Mouse (Mus musculus) ES-CJ7 (cell line): ENCODE results near the gene Pex19.

Source experiments
- DNase-seq: peaks from one replicate; pipeline ENCODE4 v3.0.0; 2011; ENCODE audit warnings: low read depth, low spot score

Pex19 gene

DNA sequence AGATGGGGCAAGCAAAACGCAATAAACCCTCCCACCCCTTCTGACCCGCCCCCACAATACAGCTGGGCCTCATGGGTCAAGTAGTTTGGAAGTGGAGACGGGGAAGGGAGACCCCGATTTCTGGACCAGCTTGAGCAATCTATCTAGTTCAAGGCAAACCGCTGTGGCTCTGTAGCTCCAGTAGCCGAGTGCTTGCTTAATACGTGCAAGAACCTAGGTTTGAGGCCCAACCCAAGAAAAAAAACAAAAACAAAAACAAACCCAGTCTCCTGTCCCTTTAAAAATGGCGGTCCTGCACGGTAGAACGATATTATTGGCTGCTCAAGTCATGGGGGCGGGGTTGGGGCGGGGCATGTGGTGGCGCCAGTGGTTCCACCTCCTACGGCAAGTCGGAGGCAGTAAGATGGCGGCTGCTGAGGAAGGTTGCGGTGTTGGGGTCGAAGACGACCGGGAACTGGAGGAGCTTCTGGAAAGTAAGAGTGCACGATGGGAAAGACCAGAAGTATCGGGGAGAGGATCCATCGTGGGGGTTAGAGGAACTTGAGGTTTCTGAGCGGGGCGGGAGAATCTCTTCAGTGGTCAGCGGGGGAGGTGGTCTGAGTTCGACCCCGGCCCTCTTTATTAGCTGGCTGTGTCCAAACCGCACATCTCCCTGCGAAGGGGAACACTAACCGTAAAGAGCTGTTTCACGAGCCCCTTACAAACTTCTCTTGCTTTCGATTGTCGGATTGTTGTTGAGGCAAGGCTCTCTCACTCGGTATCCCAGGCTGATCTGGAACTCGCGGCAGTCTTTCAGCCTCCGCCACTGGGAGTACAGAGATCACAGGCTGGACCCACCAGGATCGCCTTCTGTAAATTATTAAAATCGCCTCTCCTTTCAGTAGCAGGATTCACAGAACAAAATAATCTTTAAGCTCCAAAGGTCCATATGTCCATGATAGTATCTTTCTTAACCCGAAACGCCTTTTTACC is at the start of gene Pex19:
Gene Pex19 (plus strand): TSS at position 380 of the 972 bp plus-strand sequence.
- peak; percentile 97 for DNase-seq

DNA sequence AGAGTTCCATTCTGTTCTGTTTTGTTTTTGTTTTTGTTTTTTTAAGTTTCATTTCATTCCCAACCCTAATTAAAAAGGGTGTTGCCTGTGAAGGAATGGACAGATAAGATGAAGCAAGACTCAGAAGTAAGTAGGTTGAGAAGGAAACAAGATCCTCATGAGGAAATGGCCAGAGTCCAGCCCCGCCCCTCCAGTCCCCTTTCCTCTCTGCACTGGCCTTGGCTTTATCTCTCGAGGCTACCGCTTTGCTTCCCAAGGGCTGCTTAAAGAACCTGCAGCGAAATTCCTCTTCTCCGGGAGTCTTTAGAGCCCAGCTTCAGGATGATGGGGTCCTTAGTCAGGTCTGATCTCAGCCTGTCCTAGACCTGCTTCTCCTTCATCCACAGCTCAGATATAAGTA is 48.6 kb upstream of the Pex19 start:
- DNase-seq = no peak

DNA sequence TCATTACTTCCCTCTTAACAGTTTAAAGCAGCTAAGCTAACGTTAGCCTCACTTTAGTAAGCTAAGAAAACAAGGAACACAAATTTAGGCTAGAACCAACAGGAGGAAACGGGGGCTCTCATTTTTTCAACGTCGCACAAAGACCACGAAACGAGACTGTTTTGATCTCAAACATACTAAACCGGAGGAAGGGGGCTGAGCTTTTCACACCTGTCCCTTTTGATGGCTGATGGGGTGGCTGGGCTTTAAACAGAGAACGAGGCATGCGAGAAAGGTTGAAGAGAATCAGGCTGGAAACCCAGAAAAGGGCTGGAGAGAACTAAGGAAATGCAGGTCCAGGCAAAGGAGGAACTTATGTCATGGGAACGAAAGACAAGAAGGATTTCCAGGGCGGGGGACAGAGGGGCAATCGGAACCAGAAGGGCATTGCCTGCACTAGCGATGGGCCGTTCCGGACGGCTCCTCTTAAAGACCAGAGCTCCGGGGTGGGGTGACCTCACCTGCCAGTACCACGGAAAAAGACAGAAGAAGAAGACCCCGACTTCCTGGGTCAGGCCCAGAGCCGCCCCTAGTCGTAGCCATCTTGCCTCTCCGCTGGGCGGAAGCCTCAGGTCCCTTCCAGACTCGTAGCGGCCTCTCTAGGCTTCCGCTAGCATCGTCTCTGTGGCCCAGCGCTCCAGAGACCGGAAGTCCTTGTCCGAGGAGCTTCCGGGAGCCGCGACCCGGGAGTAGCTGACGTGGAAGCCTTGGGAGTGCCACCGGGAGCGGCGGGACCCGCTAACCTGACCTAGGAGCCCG is 44.3 kb upstream of the Pex19 start, which contains the start of the genes Copa and Ncstn:
Gene Copa (plus strand): TSS at position 429 of the 798 bp plus-strand sequence.
Gene Ncstn (minus strand): TSS at position 695 of the 798 bp plus-strand sequence.
- peak; percentile 96 for DNase-seq

DNA sequence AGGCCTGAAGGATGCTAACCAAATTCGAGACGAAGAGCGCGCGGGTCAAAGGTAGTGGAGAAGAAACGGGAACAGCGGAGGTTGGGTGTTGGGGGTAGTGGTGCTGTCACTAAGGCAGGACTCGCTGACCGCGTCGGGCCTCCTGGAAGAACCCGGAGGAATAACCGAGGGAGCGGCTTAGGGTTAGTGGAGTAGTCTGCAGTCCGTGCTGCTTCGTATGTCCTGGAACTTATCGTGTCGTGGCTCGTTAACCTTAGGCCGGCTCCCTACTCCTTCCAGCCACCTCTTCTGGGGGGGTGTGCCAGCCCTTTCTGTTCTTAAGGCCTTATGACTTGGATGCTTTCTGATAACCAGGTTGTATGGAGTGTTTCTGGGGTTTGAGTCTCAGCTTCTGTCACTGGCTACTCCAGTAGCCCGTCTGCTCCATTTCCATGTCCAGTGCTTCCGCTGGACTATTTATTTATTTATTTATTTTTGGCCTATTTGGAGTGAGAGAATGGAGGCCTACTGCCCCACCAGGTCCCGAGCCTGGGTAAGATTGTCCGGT is 43.6 kb upstream of the Pex19 start:
- no peak for DNase-seq

DNA sequence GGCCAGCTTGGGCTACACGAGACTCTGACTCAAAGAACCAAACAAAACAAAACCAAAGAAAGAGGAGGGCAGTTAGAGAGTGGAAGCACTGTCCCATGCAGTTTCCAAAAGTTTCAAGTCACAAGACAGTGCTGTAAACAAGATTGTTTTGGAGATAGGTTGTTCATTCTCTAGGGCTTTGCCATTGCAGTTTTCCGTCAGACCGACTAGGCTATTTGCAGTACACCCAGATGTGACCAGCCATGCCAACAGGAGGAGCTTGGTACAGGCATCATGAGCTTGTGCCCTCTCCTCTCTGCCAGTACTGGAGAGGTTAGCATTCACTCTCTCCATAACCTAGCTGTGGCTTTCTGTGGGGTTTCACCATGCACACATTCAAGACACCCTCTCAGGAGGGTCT is 33.0 kb upstream of the Pex19 start:
- DNase-seq = no peak

DNA sequence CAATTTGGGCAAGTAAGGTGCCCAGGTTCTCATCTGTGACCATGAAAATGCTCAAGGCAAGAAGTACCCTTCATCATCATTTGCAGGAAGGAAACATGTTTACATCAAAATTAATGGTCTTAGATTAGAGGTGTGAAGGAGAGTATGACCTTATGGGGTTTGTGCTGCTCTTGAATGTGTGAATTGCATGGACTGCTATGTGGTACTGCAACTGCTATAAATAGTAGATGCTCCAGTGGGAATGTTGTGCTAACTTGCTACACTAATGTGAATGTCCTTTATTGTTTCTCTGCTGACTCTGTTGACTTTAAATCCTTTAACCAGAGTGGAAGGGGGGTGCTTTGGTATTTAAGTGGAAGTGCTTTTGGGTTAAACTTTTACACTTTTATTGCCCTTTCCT is 32.3 kb upstream of the Pex19 start:
- no peak for DNase-seq

DNA sequence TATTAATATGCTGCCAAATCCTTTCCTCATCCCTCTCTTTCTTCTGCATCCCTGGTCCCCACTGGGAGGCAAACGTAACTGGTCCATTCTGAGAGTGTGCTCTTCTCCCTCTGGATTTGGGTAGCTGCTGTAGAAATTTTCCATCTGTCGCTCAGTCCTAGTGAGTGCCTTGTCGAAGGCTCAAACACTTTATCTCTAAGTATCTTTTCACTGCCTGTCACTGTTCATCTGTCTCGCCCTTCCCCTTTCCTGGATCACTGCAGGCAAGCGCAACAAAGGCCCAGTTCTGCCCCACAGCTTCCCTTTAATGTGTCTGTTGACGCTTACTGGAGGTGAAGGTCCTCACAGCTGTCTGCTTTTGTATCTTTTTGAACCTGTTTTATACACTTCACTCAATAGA is 31.4 kb upstream of the Pex19 start:
- no peak for DNase-seq

DNA sequence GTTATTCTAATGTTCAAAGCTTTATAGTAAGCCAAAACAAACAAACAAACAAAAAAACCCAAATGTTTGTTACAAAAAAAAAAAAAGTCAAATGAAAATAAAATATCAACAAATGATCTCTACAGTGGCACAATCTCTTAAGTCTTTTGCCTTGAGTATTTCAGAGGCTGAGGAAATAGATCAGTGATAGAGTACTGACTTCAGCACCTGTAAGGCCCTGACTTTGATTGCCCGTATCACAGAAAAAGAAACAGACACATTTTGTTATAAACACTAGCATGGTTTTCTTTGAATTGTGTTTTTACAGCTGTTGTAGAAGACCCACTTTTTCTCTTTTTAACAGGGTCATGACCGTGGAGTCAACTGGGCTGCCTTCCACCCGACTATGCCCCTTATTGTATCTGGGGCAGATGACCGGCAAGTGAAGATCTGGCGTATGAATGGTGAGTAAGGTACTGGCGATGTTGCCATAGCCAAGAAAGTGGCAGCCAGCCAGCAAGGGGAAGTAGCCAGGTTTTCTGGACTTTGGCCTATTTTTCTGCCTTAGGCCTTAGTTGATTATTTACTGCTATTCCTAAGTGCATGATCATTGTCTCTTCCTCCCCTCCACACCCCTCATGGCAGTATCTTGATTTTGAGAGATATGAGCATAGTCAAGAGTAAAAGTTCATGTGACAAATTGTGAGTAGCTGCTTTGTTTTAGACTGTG is 27.1 kb upstream of the Pex19 start:
- DNase-seq = no peak

DNA sequence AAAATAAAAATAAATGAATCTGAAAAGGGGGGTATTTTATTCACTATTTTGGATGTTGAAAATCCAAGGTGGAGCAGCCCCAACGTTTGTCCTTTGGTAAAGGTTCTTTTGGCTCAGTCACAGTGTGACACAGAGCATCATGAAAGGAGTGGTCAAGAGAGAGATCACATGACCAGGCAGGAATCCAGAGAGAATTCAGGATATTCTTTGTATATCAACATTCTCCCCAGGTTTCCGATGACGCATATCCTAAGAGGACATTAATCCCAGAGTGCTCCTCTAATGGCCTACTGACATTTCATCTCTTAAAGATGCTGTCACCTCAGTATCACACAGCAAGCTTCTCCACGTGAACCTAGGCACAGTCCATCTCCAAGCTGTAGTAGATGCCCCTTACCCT is 22.9 kb upstream of the Pex19 start:
- DNase-seq = no peak

DNA sequence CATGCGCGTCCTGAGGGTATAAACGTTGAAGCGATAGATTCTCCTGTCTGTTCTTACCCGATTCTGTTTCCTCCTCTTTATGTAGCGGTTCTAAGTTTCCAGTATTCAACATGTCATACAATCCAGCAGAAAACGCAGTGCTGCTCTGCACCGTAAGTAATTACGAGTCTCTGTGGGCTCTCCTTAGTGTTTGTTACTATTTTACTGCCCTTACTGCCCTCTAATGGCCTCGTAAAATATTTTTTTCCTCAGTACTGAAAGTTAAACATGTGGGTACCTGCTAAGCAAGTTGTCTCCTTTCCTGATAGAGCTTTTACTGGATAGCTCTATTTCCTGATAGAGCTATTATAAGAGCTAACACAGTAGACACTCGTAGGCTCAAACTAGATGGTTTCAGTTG is 21.5 kb upstream of the Pex19 start:
- no peak for DNase-seq

DNA sequence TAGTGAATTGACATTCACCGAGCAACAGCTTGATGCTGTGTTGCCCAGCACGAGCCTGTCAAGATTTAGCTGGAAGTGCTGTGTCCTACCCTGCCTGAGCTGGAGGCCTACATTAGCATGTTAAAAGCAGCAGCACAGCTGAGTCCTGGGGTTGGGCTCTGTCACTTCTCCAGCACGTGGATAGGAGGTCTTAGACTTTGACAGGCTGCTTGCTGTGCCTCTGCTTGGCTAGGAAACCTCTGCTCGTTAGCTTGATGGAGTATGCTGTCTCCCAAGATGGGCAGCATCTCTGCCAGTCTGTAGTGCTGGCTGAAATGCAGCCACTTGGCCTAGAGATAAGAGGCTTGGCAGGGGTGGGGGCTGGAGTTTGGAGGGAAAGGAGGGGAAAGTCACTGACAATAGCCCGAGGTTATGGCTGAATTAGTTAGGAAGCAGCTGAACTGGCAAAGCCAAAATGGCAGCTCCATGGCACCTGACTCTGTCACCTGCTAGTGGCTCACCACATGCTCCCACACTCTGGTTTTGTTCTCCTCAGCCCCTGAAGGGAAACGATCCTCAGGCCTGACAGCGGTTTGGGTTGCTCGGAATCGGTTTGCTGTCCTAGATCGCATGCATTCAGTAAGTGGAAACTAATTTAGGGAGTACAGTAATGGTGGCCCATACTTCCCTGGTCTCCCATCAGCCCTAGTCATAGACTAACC is 18.6 kb upstream of the Pex19 start:
- peak; percentile 55 for DNase-seq

DNA sequence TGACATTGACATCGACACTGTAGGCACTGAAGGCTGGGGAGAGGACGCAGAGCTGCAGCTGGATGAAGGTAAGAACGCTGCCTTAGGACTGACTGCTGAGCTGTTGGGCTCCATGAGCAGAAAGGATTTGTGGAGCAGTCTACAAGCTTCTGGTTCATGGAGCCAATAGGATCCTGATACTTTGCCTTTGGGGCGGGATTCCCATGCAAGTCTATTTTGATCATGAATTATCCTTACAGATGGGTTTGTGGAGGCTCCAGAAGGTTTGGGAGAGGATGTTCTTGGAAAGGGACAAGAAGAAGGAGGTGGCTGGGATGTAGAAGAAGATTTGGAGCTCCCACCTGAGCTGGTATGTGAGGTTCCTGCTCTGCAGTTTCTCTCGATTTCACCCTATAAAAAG is 9.6 kb upstream of the Pex19 start:
- no peak for DNase-seq

DNA sequence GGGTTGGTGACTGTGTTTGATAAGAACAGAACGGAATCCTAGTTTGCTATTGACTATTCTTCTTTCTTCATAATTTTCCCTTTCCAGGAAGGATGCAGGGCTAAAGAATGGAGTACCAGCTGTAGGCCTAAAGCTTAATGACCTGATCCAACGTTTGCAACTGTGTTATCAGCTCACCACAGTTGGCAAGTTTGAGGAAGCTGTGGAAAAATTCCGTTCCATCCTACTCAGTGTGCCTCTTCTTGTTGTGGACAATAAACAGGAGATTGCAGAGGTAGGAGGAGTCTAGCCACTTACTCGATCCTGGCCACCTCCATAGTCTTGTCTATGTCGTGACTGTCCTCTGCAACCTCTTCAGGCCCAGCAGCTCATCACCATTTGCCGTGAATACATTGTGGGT is 7.5 kb upstream of the Pex19 start:
- no peak for DNase-seq

DNA sequence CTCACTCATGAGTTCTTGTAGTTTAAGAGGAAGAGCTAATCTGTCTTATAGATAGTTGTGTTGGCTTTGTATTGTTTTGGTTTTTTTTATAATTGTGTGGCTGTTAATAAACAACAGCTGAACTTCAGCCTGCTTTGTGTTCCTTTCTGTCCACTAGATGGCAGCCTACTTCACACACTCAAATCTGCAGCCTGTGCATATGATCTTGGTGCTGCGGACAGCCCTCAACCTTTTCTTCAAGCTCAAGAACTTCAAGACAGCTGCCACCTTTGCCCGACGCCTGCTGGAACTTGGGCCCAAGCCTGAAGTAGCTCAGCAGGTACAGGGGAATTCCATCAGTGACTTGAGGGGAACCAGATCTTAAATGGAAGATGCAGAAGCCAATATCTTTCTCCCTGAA is 6.8 kb upstream of the Pex19 start:
- peak; percentile 86 for DNase-seq

DNA sequence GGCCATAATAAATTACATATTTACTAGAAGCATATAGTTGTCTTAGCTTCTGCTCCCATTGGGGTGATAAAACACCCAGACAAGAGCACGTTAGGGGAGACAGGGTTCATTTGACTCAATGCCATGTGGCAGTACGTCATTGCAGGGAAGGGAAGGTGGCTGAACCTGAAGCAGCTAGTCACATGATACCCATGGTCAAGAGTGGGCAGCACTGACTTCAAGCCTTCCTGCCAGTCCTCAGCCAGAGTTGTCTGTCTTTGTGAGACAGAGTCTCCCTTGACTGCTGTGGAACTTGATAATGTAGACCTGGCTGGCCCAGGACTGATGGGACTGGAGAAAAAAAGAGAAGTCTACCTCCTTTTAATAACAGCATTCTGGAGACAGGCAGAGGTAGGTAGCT is 3.9 kb upstream of the Pex19 start:
- no peak for DNase-seq

DNA sequence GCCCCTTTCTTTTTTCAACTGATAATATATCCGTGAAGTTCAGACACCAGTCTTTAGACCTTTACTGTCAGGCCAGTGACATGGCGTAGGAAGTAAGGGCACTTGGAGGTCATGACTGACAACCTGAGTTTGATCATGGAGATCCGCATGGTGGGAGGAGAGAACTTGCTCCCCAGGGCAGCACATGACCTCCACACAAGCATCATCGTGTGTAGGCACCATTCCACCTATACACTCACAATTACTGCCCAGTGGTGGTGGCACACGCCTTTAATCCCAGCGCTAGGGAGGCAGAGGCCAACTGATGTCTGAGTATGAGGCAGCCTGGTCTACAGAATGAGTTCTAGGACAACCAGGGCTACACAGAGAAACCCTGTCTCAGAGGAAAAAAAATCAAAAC is 2.0 kb upstream of the Pex19 start:
- DNase-seq = no peak

DNA sequence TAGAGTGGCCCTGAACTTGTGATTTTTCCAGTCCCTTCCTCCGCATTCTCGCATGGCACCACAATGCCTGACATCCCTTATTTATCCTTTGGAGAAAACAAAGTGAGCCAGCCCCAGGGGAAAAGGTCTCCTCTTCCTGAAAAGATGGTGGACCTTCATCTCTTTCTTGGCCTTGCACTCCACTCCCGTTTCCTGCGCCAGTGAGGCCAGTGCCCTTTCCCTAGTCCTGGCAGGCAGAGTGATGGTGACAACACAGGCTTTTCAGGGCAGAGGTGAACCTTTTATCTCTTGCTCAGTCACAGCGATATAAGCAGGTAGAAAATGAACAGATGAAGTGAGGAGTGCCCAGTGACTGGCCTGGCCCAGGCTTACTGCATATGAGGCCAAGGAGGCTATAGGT is 932 bp downstream of the Pex19 start:
- no peak for DNase-seq

DNA sequence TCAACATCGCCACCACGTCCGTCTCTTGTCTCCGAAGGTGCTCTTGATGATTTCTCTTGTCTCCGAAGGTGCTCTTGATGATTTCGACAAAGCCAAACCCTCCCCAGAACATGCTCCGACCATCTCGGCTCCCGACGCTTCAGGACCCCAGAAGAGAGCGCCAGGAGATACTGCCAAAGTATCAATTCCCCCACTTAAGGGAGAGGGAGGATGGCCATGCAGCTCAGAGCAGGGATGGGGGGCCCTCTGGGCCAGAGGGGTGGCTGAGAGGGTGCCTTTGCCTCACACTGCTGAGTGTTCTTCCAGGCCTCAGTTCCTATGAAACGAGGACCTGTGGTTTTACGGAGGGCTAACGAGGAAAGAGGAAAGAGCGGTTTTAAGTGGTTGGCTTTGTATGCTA is 2.0 kb downstream of the Pex19 start:
- no peak for DNase-seq

DNA sequence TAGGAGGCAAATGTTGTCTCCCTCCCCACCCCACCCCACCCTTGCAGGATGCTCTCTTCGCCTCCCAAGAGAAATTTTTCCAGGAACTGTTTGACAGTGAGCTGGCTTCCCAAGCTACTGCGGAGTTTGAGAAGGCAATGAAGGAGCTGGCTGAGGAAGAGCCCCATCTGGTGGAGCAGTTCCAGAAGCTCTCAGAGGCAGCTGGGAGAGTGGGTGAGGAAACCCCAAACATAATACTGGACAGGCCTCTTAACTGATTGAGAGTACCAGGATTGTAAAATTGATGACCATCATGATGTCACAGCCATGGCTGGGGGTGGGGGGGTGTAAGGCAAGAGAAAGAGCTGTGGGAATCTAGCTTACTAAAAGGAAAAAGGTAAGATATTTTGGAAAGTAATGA is 2.6 kb downstream of the Pex19 start:
- DNase-seq = peak; percentile 58

DNA sequence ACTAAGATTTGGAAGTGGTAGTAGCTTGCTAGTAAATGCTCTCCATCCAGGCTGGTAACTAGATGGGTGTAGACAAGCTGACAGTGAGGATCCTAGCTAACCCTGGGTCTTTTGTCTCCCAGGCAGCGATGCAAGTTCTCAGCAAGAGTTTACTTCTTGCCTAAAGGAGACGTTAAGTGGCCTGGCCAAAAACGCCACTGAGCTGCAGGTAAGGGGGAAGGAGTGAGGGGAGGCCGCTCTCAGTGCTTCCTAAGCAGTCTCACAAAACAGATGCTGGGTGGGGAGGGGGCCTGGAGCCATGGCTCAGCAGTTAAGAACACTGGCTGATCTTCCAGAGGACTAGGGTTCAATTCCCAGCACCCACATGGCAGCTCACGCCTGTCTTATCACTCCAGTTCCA is 3.2 kb downstream of the Pex19 start:
- no peak for DNase-seq

DNA sequence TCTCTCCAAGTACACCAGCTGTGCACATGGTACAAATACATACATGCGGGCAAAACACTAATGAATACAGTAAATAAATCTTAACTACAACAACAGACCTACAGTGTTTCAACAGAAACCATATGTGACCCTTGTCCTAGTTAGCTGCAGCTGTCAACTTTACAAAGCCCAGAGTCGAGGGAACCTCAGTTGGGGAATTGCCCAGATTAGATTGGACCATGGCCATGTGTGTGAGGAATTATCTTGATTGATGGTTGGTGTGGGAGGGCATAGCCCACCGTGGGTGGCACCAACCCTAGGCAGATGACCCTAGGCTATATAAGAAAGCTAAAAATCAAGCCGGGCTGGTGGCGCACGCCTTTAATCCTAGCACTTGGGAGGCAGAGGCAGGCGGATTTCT is 5.8 kb downstream of the Pex19 start:
- DNase-seq = no peak
